Mouse (Mus musculus) mesoderm, embryonic 11.5 days (tissue): ENCODE measurements around the gene Antxrl.
A peak's percentile ranks its signal among the peaks of the same experiment; 100 is the strongest.

Source experiments
- DNase-seq: peaks from one replicate; pipeline ENCODE4 v3.0.0-alpha.2; 2012; ENCODE audit warnings: low read depth, low spot score

Gene Antxrl

GRCm38 (mm10) chr14:34103855-34104254 is 51.3 kb downstream of the Antxrl start:
- DNase-seq = no peak

DNA sequence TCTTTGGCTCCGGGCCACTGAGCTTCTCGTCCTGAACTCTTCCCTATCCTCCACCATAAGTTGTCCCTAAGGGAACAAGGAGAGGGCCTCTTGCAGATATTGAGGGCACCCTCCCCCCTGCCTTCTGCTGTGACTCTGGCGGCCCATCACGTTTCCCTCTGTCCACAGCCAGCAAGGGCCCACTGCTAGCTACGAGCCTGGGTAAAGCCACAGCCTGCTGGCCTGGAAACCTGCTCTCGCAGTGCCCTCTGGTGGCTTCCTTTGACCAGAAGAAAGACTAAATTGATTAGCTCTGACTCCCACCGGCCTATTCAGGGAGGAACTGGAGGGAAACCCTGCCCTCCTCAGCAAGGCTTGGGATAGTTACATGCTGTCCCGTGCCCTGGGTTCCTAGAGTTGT is 52.4 kb downstream of the Antxrl start:
- DNase-seq = peak; percentile 66

DNA sequence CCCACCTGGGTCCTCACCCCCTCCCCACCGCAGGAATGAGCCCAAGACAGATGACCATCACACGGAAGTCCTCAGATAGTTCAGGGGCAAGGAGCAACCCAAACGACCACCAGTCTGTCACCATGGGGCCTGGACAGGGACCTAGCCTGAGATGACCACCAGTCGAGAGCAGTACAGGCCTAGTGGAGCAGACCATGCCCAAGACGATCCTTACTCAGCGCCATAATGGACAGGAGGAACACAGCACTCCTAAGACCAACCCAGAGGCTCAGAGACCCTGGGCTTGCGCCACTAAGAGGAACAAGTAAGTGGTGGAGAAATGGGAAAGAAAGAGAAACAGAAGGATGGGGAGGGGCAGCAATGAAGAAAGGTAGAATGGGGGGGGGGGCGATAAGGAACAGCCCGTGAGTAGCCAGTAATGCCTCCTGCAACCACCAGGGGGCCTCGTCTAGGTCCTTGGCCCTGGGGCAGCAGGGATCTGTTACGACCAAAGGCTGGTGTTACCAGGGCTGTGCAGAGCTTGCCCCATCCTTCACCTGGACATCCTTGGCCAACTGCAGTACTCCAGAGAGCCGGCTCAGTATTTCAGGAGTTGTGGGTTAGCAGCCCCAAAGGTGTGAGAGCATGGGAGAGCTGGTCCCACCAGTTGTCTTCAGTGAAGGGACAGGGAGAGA is 54.0 kb downstream of the Antxrl start:
- peak; percentile 32 for DNase-seq

GRCm38 (mm10) chr14:34107594-34107993 is 55.1 kb downstream of the Antxrl start:
- no peak for DNase-seq

GRCm38 (mm10) chr14:34114311-34114710 is 61.8 kb downstream of the Antxrl start:
- DNase-seq = no peak

- no peak for DNase-seq
Observed at GRCm38 (mm10) chr14:34119046-34119723, 66.7 kb downstream of the Antxrl start.

GRCm38 (mm10) chr14:34120016-34120910 is 67.8 kb downstream of the Antxrl start:
- DNase-seq = no peak

- DNase-seq = no peak
Observed at GRCm38 (mm10) chr14:34120923-34121351, 68.4 kb downstream of the Antxrl start.

GRCm38 (mm10) chr14:34121691-34122090 is 69.2 kb downstream of the Antxrl start:
- no peak for DNase-seq
